Mouse (Mus musculus): Measurements from ENCODE around the gene Uba7. TPM values are rescaled to one million over a fixed set of nuclear protein-coding genes. Genes with fewer than 3 reads are reported as not detected.

Uba7 gene
- 58.8 and 64.4 TPM in 2 replicates for polyA plus RNA-seq (2012; rRNA removed)

DNA sequence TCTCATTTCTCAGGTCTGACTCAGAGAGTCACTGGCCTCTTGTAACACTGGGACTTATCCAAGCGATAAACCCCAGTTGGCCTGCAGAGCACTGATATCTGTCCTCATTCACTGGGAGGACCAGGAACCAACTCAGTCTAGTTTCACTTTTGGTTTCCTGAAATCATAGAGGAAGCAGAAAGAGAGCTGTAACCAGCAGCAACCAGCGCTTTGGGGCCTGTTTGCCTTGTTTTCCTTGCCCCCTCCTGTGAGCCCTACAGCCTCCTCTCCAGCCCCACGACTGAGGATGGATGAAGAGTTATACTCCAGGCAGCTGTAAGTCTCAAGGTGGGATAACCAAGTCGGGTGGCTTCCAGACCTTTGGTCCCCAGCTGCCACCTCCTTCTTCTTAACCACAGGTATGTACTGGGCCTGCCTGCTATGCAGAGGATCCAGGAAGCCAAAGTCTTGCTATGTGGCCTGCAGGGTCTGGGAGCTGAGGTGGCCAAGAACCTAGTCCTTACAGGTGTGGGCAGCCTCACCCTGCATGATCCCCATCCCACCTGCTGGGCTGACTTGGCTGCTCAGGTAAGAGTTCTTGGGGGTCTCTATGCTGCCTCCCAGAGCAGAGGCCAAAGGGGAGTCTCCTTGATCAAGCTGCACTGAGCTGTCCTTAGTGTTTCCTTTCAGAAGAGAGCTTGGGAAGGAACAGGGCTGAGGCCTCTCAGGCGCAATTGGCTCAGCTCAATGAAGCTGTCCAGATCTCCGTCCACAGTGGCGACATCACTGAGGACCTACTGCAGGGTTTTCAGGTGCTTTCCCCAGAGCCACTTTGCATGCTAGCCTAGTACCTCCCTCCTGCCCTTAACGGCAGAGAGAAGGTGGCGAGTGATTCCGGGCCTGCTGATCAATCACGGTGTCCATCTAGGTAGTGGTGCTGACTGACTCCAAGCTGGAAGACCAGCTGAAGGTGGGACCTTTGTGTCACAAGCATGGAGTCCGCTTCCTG is at the start of gene Uba7:
Gene Uba7, plus strand, starts transcription at position 107 of the 988 bp plus-strand sequence.

DNA sequence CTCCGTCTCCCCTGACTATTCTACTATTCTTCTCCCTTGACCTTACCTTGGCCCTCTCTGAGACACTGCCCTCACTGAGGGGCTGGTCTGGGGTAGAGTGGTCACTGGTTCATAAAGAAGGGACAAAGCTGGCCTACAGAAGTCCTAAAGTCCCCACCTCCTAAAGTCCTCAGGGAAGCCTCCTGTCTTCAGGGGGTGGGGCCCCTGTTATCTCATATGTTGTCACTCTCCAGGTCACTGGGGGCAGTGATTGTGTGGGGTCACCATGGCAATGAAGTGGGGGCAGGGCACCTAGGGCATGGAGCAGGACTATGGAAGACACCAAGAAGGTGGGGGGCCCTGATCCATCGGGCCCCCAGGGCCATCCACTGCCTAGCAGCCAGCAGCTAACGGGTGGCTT is 47.1 kb upstream of the Uba7 start, which contains the start of gene Actl11:
Gene Actl11, plus strand, starts transcription at position 301 of the 400 bp plus-strand sequence.

DNA sequence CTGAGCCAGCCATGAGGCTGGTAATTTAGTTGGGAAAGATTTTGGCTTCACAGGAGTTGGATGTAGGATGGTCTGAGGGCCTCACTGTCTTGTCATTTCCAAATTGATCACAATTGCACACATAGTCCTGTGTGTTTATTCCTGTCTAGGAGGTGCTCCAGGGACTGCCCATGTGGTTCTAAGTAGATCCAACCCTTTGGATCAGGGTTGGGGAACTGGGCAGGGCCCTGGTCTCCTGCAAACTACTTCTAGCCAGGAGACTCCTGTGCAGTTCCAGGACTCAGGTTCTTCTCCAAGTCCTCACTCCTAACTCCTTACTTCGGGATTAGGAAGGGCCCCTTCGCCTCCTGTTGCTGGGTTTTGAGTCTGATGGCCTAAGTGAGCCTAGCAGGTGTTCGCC is 39.9 kb upstream of the Uba7 start, which contains the start of gene Camkv:
Gene Camkv, plus strand, starts transcription at position 301 of the 400 bp plus-strand sequence.

DNA sequence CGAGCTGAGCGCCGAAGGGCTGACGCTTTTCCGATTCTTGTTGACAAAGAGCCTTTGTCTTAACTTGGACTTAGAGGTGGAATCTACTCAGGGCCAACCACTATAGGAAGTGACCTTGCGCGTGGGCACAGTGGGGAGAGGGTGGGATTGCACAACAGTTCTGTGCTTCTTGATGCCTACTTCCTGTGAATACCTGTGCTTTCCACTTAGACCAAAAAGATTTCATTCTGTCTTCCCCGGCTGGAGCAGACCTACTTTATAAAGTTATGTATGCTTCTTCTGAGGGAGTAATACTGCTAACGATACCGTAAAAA is 25.4 kb upstream of the Uba7 start, which contains the start of gene Traip:
Gene Traip, plus strand, starts transcription at position 215 of the 314 bp plus-strand sequence.

DNA sequence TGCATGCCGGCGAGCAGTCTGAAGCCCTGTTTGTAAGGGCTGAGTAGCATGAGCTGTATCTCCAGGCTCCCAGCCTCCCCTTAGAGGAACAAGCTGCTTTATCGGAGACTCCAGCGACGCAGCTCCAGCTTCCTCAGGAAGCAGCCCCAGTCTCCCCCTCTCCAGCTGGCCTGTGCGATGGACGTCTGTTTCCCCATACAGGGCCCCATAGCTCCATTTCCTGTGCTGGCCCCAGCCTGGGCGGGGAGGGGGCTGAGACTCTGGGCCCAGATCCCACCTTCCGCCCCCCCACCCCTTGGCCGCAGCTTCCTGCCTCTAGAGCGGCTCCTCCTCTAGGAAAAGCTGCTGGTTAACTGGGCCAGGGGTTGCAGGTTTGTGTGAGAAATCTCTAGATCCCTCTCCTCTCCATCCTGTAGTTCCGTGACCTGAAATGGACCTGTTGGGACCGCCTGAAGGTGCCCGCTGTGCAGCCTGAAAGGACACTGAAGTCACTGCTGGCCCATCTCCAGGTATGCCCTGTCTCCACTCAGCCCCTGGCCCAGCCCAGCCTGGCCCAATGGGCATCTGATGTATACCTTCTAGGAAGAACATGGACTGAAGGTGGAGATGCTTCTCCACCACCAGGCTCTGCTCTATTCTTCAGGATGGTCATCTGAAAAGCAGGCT is 7.5 kb downstream of the Uba7 start, which contains the start of gene Gm20661:
Gene Gm20661, plus strand, starts transcription at position 378 of the 666 bp plus-strand sequence.

DNA sequence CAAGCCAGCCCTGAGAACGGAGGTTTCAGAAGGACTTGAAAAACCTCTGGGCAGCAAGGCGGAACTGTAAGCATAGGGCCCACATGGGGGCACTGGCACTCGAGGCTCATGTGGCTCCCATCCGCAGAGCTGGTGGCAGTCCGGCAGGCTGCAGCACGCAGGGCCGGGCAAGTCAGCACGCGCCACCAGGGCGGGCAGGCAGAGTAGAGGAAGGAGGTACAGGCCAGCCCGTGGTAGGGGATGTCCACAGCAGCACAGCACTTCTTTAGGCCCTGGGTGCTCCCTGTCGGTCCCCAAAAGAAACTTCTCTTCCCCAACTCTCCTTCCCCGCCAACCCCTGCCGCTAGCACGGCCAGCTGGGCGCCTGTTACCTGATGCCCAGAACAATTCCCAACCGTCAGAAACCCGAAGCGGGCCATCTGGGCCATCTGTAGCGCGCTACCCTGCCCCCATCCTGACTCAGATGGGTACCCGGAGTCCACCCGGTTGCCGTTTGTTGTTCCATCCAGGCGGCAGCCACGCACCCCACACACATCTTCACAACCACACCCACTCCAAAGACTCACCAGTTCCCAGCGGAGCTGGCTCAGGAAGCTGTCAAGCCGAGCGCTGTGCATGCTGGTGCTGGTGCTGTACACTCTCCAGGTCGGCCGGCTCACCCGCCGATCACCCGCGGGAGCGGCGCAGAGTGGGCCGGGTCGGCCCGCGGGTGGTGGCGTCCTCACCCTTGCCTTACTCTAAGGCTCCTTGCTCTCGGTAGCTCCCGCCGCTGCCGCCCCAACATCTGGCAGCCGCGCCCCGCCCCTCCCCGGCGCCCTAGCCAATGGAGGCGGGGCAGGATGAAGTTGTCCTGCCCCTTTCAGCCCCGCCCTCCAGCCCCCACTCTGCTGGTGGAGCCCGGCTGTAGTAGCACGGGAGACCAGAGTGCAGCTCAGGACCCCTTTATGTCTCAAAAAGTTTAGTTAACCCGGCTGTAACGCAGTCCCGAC is 10.1 kb downstream of the Uba7 start, which contains the start of gene Inka1:
Gene Inka1, minus strand, starts transcription at position 749 of the 989 bp plus-strand sequence.

DNA sequence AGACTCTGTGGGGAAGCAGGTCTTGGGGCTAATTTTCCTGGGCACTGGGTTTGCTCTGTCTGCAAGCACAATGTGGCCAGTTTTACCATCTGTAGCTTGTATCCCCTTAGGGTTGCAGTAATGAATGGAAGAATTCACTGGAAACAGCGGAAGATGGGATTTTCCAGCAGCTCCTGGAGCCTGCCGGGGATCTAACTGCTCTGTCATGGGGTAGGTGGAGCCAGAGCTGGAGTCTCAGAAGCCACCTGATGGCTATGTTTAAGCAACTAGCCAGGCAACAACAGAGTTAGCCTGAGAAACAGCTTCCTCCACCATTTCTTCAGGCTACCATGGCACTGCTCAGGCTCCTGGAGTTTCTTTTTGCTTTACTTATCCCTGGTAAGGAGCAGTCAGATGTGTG is 16.9 kb downstream of the Uba7 start, which contains the start of gene Cdhr4:
Gene Cdhr4, plus strand, starts transcription at position 301 of the 400 bp plus-strand sequence.

DNA sequence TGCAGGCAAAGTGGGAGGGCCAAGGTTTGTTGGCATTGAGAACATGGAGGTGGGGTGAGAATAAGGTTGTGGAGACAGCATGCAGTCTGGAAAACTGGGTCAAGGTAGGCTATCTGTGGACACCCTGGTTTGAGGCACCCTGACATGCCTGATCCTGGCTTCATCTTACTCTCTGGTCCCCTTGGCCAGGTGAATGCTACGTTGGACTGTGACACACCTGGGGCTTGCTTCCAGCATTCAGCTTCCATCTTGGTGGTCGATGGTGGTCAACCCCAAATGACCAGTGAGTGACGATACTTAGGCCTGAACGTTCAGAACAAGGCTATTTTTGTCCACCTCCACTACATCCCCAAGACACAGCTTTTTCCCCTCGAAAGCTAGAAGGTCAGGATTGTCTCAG is 20.7 kb downstream of the Uba7 start, which contains the start of gene Gm20662:
Gene Gm20662, plus strand, starts transcription at position 301 of the 400 bp plus-strand sequence.

DNA sequence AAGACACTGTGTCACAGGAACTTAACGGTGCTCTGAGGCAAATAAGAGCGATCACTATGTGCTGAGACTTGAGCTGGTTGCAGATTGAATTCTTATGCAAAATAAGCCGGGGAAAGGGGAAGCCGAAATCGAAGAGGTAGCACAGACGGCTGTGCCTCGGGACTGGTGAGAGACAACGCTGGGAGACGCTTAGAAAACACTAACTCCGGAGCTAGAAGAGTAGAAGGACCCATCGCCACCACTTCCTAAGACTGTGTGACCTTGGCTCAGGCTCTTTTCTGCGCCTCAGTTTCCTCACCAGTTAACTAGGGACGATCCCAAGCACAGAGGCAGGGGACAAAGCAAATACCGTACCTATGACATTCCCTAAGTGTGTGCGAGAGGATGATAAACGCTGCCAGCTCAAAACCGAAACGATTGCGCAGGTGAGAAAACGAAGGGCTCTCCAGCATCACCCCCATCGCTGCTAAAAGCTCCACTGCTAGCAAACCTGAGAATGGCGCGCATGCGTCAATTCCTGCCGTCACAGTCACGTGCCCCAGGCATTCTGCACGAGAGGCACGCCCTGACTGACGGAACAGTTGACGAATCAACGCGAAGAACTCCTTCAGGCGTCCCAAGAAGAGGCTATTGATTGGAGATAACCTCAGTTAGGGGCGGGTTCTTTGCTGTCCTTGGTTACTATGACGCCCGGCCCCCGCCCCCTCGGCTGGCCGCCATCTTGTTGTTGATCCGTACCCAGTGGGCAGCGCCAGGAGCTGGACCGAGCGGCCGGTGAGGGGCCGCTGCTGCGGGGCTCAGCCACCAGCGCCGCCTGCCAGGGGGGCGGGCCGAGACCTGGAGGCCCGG is 26.8 kb downstream of the Uba7 start, which contains the start of gene Ip6k1:
Gene Ip6k1, plus strand, starts transcription at position 580 of the 849 bp plus-strand sequence.

Other genes with a start within 250 kb of the Uba7 start
- gene Rbm5, start 204.5 kb upstream of the Uba7 start, polyA plus RNA-seq (2012; rRNA removed), result 69.0 and 96.6 TPM in 2 replicates
- 16.1 and 17.1 TPM in 2 replicates for gene Rbm6, start 102.3 kb upstream of the Uba7 start, polyA plus RNA-seq (2012; rRNA removed)
- 42.1 and 43.0 TPM in 2 replicates for gene Mon1a, start 87.4 kb upstream of the Uba7 start, polyA plus RNA-seq (2012; rRNA removed)
- gene Mst1r, start 68.6 kb upstream of the Uba7 start, polyA plus RNA-seq (2012; rRNA removed), result 48.6 and 48.9 TPM in 2 replicates
- gene Actl11, start 47.0 kb upstream of the Uba7 start, polyA plus RNA-seq (2012; rRNA removed), result not detected in 2 replicates
- 0.30 and 0.47 TPM in 2 replicates for gene Camkv, start 39.8 kb upstream of the Uba7 start, polyA plus RNA-seq (2012; rRNA removed)
- 1.5 and 3.1 TPM in 2 replicates for gene Traip, start 25.4 kb upstream of the Uba7 start, polyA plus RNA-seq (2012; rRNA removed)
- 2.7 TPM in 2 replicates for gene Gm20661, start 7.6 kb downstream of the Uba7 start, polyA plus RNA-seq (2012; rRNA removed)
- gene Inka1, start 10.4 kb downstream of the Uba7 start, polyA plus RNA-seq (2012; rRNA removed), result 21.3 and 24.2 TPM in 2 replicates
- gene Cdhr4, start 17.0 kb downstream of the Uba7 start, polyA plus RNA-seq (2012; rRNA removed), result 99.9 and 106 TPM in 2 replicates
- 6.8 and 10.1 TPM in 2 replicates for gene Gm20662, start 20.8 kb downstream of the Uba7 start, polyA plus RNA-seq (2012; rRNA removed)
- gene Ip6k1, start 27.0 kb downstream of the Uba7 start, polyA plus RNA-seq (2012; rRNA removed), result 209 and 244 TPM in 2 replicates
- 21.7 and 28.2 TPM in 2 replicates for gene Gmppb, start 73.7 kb downstream of the Uba7 start, polyA plus RNA-seq (2012; rRNA removed)
- gene Amigo3, start 77.7 kb downstream of the Uba7 start, polyA plus RNA-seq (2012; rRNA removed), result 6.8 and 8.7 TPM in 2 replicates
- 0.25 and 0.45 TPM in 2 replicates for gene Mst1, start 104.9 kb downstream of the Uba7 start, polyA plus RNA-seq (2012; rRNA removed)
- gene Rnf123, start 107.8 kb downstream of the Uba7 start, polyA plus RNA-seq (2012; rRNA removed), result 113 and 122 TPM in 2 replicates
- gene Apeh, start 119.1 kb downstream of the Uba7 start, polyA plus RNA-seq (2012; rRNA removed), result 90.7 and 116 TPM in 2 replicates
- 1.9 and 2.0 TPM in 2 replicates for gene Bsn, start 214.9 kb downstream of the Uba7 start, polyA plus RNA-seq (2012; rRNA removed)

Measured in ovary, adult 2 months (tissue).